Mouse (Mus musculus): ENCODE data around the gene G3bp2.
"Not testable (repeated sequence)": the region's sequence is repeated elsewhere in the genome, so short reads cannot be mapped to it uniquely, and the experiment has no call there.

The G3bp2 gene

DNA sequence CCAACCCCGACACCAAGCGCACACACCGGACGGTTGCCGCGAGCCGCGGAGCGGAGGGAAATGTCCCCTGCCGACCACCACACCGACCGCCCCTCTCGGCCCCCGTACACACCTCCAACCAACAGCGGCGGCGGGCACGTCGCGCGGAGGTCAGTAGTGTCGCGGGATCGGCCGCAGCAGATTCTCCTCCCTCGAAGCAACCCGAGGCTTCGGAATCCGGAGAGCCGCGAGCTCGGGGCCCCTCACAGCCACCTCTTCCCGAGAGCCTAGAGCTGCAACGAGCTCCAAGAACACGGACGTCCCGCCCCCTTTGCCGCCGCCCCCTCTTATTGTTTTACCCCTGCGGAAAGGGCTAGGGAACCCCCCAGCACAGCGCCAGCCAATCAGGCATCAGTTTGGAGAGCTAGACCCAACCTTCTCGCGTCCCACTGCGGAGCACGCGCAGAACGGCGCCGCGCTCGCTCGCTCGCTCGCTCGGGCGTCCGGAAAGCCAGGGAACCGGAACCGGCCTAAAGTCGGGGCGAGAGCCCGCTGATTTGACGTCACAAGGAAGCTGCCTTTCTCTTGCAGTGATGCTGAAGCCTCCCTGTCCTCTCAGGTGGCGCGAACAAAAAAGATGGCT is at the start of gene G3bp2:
TSS of gene G3bp2 (minus strand) at position 303 of the 622 bp plus-strand sequence.
- DNase-seq (ENCODE audit: low spot score in 2 of 2): peak; percentile 94 to 95

DNA sequence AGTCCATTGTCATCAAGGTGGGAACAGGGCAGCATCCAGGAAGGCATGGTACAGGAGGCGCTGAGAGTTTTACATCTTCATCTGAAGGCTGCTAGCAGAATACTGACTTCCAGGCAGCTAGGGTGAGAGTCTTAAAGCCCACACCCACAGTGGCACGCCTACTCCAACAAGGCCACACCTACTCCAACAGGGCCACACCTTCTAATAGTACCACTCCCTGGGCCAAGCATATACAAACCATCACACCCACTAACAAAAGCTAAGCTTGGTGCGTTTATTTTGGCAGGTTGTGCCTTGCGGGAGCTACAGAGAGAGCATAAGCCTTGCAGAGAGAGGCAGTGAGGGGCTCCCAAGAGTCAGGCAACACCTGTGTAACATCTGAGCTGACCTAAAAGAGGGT is 49.5 kb upstream of the G3bp2 start:
- not testable (repeated sequence) for DNase-seq (ENCODE audit: low spot score in 2 of 2)

DNA sequence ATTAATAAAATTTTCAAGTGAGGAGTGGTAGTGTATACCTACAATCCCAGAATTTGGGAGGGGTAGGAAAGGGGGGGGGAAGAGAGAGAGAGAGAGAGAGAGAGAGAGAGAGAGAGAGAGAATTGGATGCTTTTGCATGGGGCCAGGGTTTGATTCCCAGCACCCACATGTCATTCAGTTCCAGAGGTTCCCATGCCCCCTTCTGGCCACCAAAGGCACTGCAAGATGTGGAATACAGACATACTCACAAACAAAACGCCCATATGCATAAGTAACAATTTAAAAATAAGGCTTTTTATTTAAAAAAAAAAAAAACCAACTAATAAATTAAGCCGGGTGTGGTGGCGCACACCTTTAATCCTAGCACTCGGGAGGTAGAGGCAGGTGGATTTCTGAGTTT is 48.6 kb upstream of the G3bp2 start:
- DNase-seq (ENCODE audit: low spot score in 2 of 2): no peak

DNA sequence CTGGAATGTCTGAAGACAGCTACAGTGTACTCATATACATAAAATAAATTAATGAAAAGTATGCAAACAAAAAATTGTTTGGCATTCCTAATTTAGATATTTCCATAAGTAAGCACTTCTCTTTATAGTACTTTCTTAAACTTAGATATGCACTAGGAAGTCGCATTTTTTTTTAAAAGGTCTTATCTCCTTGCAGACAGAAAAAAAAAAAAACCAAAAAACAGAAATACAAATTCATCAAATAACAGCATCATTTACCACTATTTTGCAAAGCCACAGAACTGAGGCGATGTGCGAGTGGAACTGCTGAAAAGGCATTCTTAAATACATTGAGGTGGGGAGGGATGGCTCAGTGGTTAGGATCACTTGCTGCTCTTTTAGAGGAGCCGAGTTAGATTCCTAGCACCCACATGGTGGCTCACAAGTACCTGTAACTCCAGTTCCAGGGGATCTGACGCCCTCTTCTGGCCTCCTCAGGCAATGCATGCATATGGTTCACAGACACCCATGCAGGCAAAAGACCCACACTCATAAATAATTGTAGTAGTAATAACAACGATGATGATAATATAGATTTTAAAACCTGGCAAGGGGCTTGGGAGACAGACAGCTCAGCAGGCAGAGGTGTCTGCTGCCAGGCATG is 46.6 kb upstream of the G3bp2 start:
- no peak for DNase-seq (ENCODE audit: low spot score in 2 of 2)

DNA sequence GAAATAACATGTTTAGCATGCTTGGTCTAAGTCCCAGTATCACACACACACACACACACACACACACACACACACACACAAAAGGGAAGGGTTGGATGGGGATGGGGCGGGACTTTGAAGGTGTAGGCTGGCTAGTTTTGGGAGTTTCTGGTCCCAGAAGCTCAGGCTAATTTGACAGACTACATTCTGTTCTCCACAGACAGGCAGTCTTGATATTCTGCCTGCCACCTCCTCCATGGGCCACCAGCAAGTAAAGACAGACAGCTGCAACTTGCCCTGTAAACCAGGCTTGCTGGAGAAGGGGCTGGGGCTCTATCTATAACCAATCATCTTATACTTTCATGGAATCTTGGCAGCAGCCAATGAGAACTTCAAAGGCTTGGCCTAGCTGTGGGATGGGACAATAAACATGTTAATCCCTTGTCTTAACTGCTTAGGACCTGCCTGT is 45.8 kb upstream of the G3bp2 start:
- DNase-seq (ENCODE audit: low spot score in 2 of 2): no peak

DNA sequence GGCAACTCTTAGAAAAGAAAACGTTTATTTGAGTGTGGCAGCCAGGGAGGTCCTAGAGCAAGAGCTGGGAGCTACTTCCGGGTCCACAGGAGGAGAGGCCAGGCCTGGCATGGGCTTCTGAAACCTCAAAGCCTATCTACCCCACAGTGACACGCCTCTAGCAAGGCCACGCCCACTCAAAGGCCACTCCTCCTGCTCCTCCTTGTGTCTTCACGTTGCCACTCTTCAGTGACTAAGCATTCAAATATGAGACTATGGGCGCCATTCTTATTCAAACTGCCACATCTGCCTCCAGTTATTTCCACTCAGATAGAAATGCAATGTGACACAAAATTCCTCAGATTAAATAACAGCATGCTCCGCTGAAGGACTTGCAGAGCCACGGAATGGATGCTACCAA is 45.1 kb upstream of the G3bp2 start:
- no peak for DNase-seq (ENCODE audit: low spot score in 2 of 2)

DNA sequence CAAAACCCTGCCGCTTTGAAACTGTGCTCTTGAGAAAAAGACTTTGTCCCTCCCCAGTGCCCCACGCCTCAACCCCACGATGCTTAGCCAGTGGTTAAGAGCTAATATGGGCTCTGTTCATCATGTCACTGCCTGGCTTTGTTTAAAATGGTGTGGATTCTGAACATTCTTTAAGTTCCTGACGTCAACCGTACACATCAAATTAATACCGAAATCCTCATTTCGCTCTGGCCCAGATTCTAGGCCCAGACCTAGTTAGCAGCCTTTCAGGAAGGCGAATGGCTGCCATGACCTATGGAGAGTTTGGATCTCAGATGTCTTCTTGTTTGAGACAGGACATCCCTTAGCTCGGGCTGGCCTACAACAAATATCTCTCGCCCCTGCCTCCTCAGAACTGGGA is 44.2 kb upstream of the G3bp2 start:
- DNase-seq (ENCODE audit: low spot score in 2 of 2): no peak

DNA sequence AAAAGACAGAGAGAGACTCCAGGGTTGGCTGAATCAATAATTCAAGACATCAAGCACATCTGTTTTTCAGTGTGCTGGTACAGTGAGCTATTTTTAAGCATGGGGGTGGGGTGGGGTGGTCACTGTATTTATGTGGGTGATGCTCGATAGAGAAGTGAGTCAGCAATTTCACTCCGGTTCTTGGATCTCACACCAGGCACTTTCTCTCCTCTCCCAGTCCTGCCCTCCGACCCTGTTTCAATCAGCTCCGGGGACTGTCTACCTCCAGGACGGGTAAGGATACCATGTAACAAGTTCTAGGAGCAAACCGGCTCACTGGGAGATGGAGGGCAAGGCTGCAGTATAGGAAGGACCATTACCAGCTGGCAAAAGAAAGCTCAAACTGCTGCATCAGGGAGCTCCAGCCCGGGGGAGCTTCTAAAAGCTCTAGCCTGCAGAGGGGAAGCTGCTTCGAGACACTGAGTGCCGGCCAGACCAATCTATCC is 43.7 kb upstream of the G3bp2 start:
- no peak for DNase-seq (ENCODE audit: low spot score in 2 of 2)

DNA sequence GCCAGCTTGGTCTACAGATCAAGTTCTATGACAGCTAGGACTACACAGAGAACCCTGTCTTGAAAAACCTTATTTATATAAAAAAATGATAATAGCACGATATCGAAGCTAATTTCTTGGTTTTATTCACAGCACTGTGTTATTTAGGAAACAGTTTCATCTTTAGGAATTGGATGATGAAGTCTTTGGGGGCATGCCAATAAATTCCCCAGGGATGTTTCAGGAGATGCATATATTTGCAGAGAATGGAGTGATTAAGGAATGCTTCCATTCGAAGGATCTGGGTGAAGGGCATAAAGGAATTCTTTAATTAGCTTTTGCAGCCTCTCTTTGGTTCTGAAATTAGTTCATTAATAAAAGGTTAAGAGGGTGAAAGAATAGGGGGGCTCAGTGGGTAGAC is 41.9 kb upstream of the G3bp2 start:
- DNase-seq (ENCODE audit: low spot score in 2 of 2): no peak

DNA sequence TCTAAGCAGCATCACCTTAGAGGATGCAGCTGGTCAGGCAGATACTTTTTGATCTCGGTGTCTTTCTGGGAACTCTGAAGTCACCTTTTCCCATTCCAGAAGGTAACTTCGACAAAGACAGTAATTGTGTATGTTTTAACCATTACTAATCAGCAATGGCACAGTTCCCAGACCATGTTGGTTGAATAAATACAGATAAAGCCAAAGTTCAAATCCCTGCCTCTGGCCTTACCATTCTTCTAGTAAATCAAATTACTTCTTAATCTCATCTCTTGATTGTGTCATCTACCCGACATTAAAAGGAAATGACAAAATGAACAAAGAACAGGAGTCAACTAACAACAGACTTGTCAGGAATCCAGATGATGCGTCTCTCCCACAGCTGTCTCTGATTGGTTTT is 38.1 kb upstream of the G3bp2 start:
- no peak for DNase-seq (ENCODE audit: low spot score in 2 of 2)

DNA sequence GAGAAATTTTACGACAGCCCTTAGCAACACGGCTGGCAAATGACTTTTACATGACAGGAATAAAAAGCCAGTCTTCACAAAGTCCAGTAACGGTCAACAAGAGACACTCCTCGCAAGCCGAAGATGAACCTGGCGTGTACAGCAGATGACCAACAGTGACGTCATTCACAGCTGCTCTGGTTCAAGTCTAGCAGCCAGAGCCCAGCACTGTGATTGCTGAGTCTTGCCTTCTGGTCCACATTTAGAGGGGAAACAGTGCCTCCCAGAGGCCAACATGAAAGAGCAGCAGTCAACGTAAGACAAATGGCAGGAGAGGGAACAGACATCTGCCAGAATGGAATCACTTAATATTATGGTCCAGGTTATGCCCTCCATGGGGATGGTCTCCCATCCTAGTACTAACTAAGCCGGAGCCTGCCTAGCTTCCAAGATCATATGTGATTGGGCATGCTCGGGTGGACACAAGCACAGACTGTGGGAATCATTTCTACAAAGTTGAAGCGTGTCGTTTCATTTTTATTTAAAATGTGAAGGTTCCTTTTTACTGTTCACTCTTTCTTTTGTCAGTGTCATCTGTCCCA is 34.4 kb upstream of the G3bp2 start:
- DNase-seq (ENCODE audit: low spot score in 2 of 2): peak in 1 of 2 experiments; percentile 41

DNA sequence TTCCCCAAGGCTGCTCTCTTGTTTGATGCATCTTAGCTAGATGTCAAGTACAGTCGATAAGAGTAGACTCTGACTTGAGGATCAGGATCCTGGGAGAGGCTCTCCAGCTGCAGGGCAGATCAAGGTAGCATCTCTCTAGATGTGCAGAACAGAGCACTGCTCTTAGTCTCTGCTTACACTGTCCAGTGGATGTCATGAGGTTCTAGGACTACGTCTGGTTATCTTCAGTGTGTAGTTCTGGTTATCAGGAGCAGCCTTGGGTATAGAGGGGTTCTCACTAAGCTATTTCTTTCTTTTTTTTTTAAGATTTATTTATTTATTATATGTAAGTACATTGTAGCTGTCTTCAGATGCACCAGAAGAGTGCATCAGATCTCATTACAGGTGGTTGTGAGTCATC is 31.4 kb upstream of the G3bp2 start:
- DNase-seq (ENCODE audit: low spot score in 2 of 2): no peak

DNA sequence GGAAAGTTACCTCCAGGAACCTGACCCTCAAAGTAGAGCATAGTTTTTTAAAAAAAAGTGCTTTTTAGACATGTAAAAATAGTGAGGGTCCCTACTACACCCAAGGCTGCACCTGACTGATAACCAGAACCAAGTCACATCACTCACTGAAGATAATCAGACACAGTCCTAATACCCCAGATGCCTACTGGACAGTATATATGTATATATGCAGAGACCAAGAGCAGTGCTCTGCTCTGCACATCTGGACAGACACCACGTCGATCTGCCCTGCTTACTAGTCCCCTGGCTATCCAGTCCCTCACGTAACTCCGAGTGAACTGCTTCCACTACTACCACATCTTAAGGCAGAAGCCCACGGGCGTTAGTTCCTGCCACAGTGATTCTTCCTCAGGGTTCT is 30.7 kb upstream of the G3bp2 start:
- no peak for DNase-seq (ENCODE audit: low spot score in 2 of 2)

DNA sequence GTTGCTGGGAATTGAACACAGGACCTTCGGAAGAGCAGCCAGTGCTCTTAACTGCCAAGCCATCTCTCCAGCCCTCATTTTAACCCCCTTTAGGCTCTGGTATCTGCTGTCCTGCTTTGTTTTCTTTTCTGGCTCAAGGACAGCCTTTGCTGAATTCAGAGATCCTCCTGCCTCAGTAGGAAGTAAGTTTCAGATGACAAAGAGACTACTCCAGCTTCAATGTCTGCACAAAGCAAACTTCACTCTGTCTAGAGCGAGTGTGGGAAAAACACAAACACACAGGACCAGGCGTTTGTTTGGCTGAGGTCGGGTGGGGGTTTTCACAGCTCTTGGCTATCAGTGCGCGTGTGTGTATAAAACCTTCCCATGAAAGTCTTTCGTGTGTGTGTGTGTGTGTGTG is 30.0 kb upstream of the G3bp2 start:
- no peak for DNase-seq (ENCODE audit: low spot score in 2 of 2)

DNA sequence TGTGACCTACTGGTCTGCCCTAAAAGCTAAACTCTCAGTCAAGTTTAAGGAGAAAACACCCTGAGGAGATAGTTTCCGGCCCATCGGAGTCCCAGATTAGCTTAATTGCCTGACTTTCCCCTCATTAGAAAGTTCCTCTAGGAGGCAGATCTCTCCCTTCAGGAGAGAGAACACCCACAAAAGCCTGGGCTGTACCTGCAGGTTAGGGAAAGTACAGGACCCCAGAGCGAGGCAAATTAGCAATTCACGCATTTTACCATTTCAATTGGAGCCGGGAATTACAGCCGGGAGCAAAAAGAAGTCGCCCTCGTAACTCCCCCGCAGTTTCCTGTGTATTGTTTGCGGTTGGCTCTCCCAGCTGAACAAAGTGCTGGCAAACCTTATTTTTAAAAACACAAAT is 29.1 kb upstream of the G3bp2 start:
- no peak for DNase-seq (ENCODE audit: low spot score in 2 of 2)

DNA sequence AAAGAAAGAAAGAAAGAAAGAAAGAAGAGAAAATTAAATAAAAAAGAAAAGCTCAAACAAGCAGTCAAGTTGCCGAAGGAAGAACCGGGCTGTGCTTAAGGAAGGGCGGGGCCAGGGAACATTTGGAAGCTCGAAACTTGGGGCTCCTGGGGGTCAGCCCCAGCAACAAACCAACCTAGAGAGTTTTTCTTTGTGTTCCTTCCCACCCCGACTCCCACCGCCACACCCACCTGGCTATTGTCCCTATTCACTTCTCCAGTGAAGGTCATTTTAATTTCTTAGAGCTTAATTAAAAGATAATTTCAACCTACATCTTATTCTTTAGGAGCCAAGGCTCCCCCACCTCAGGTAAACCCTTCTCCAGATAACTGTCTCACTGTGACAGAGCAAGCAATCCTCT is 28.7 kb upstream of the G3bp2 start:
- no peak for DNase-seq (ENCODE audit: low spot score in 2 of 2)

DNA sequence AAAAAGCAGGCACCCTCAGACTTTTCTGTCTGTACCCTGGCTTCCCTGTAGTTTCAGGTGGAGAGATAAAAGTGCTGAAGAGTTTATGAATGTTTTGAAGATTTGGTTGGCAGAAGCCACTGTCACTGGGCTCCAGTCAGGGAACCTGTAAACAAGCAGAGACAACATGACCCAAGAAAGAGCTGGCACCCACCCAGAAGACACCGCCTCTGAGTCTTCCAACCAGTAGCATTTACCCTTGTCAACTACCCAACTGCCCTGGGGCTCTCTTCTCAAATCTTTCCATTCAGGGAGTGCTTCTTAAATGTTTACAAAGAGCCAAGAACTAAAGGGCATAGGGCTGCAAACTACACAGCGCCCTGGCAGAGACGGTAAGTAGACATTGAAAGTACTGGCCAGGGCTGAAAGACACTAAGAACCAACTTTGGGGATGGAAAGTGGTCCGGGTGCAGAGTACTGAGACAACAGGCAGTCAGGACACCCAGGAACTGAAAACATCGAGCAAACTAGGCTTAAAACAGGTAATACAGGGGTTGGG is 27.4 kb upstream of the G3bp2 start:
- DNase-seq (ENCODE audit: low spot score in 2 of 2): no peak

DNA sequence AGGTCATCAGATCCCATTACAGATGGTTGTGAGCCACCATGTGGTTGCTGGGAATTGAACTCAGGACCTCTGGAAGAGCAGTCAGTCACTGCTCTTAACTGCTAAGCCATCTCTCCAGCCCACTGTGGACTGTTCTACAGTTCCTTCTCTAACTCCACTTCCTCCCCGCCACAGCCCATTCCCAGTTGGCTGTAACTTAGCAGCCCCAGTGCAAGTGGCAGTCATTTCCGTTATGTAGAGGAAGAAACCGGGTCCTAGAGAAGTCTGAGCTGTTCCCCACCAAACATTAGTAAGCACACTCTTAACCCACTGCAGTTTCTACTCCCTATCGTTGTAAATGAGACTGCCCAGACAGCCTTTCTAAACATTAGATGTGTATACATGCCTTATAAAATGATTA is 23.8 kb upstream of the G3bp2 start:
- DNase-seq (ENCODE audit: low spot score in 2 of 2): no peak

DNA sequence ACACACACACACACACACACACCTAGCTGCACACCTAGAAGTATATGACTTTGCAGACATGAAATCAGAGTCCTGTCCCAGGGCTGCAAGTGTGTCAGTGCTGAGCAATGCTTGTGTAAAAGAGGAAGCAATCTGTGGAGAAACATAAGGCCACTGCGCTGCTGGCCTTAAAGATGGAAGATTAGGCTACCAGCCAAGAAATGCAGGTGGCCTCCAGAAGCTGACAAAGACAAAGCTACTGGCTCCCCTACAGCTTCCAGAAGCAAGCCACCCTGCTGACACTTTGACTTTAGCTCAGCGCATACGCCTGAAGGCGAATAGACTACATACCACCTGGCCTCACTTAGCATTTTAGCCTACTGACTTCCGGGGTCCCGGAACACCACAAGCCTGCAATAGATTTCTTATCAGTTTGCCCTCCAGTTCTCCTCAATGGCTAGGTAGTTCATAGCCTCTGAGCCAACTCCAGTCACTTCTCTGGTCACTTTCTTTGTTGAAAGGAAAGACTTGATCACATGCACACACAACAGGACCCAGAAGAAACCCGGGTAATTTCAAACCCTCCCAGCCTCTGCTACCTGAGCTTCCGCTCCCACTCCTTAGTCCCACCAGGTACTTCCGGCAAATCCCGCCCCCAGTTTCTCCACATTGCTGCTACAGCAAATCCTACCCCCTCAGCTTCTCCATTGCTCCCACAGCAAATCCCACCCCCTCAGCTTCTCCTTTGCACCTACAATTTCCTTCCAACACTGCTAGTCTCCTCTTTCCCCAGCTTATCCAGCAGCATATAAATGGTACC is 23.0 kb upstream of the G3bp2 start:
- no peak for DNase-seq (ENCODE audit: low spot score in 2 of 2)

DNA sequence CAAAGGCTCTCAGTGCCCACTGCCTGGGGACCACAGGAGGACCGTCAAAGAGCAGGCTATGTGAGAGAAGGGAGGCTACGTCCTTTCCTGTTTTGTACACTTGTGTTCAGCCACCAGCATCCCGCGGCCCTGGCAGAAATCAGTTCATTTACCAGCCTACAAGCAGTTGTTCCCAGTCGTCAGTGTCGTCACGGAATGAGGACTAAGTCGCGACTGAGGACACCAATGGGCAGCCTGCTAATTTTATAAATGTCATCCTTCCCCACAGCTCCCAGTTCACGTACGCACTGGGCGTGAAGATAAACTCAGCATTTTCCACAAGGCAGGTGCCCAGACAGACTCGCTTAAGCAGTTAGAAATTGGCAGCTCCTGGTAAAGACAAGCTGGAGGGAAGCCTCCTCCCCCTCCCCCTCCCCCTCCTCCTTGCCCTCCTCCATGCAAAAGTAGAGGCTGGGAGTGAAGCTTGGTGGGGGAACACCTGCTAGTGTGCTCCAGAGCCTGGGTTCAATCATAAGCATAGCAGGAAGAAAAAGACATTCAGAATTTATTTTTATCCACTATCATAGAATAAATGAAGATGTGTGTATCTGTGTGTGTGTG is 20.4 kb upstream of the G3bp2 start:
- DNase-seq (ENCODE audit: low spot score in 2 of 2): no peak

DNA sequence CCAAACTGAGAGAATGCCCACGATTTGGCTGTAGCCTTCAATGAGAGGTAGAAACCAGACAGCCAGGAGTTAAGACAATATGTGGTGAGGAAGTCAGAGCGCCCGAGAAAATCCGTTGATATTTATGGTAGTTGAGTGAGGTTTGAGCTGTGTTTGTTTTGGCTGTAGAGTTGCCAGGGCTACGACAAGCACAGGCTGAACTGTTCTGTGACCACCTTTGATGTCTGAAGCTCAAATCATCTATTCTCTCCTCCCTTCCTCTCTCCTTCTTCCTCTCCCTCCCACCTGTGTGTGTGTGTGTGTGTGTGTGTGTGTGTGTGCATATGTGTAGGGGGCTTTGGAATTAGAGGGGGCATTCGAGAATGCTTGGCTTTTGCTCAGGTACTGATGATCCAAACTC is 19.5 kb upstream of the G3bp2 start:
- DNase-seq (ENCODE audit: low spot score in 2 of 2): no peak

DNA sequence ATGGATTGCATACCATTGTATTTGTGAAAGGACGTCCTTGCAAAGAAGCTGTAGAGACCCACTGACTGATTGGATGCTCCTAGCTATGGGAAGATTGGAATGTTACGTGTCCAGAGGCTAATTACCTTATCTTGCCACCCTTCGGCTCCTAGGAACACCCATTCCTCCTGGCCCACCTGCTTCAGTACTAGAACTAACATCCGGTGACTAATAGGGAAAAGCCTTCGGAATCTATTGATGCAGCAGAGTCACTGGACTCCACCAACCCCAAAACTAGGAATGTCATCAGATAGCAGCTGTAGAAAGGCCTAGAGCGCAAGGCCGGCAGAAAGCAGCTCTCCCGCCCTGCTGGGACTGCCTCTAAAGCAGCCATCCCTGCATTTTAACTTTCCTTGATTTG is 18.1 kb upstream of the G3bp2 start:
- no peak for DNase-seq (ENCODE audit: low spot score in 2 of 2)
